Mouse (Mus musculus) kidney, postnatal 4 days (tissue): ENCODE results near the gene Btbd35f14.
"Not testable (repeated sequence)": the region's sequence is repeated elsewhere in the genome, so short reads cannot be mapped to it uniquely, and the experiment has no call there.

Experiments used
- DNase-seq, 2 experiments: peaks; one replicate each; pipeline ENCODE4 v3.0.0; 2021; ENCODE audit warnings: mixed read lengths in 2 of 2

The Btbd35f14 gene

GRCm38 (mm10) chrX:33702249-33702648 lies at the start of gene Btbd35f14:
Gene Btbd35f14 (minus strand): TSS chrX:33702349.
- not testable (repeated sequence) for DNase-seq

- not testable (repeated sequence) for DNase-seq
Observed at GRCm38 (mm10) chrX:33656872-33657271, 45.3 kb downstream of the Btbd35f14 start, which contains the start of gene Btbd35f13. Gene Btbd35f13 (plus strand): TSS chrX:33657172.
